Mouse (Mus musculus) erythroblast, embryonic 14.5 days (primary cell): ENCODE measurements around the gene Nras. TPM values are rescaled to one million over a fixed set of nuclear protein-coding genes. Genes with fewer than 3 reads are reported as not detected.

Experiments used
- H3K27me3 ChIP-seq: 2 replicates; pipeline ENCODE4 v1.6.1; 2012; ENCODE audit warnings: inconsistent platforms; ENCODE audit not compliant: control insufficient read depth
- H3K36me3 ChIP-seq: 2 replicates; pipeline ENCODE4 v1.6.1; 2012; ENCODE audit warnings: mild to moderate bottlenecking, inconsistent platforms; ENCODE audit not compliant: control insufficient read depth
- H3K4me1 ChIP-seq: 2 replicates; pipeline ENCODE4 v1.6.1; 2012; ENCODE audit warnings: inconsistent platforms; ENCODE audit not compliant: control insufficient read depth
- H3K4me3 ChIP-seq: replicated peaks from 2 replicates; pipeline ENCODE3; 2012; ENCODE audit warnings: moderate library complexity, mild to moderate bottlenecking, inconsistent platforms
- H3K9me3 ChIP-seq: 2 replicates; pipeline ENCODE4 v1.6.1; 2012; ENCODE audit warnings: low read length, inconsistent platforms, mixed read lengths; ENCODE audit not compliant: control insufficient read depth
- GATA1 ChIP-seq: IDR thresholded peaks from 2 replicates; pipeline ENCODE4 v1.6.1; 2012; ENCODE audit warnings: low read length, inconsistent platforms, mixed read lengths
- TAL1 ChIP-seq: IDR thresholded peaks from 3 replicates; pipeline ENCODE4 v1.6.1; 2012; ENCODE audit warnings: low read length, inconsistent platforms, mixed read lengths
- polyA plus RNA-seq: library from polyadenylated mRNA; stranded (reverse); fragments of >175 nt; gene quantifications from 2 replicates; pipeline ENCODE4 v1.2.3, GENCODE M21; 2012

The Nras gene
- polyA plus RNA-seq, 1 experiment = 0.65 TPM

DNA sequence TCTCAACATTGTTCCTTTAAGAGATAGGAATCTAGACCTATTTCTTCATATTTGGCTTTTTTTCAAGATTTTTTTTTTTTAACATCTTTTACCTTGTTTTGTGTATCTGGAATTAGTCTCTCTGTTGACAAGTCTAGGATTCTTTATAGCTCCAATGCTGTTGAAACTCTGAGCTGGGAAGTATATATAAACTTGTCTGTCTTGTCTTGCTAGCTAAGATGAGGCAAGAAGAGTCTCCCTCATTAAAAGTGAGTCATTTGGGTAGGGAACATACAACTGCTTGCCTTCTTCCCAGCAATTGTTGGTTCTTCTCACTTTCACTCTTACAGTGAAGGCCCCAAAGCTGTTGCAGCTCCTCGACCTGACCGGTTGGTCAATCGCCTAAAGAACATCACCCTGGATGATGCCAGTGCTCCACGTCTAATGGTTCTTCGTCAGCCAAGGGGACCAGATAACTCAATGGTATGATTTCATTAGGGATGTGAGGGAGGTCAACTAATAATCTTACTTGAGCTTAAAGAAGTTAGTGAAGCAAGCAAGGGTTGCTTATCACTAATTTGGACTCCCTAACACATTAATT is 2.0 kb upstream of the Nras start:
- Histone ChIP-seq H3K4me3 (no peak overlapping the region), H3K36me3 (peaks cover 76% of the 10 kb centered on the region), H3K27me3 (no peaks in the 10 kb centered on the region), H3K9me3 (no peaks in the 10 kb centered on the region), H3K4me1 (peaks cover 10% of the 10 kb centered on the region)
- TF ChIP-seq GATA1 (no peak), TAL1 (no peak)

DNA sequence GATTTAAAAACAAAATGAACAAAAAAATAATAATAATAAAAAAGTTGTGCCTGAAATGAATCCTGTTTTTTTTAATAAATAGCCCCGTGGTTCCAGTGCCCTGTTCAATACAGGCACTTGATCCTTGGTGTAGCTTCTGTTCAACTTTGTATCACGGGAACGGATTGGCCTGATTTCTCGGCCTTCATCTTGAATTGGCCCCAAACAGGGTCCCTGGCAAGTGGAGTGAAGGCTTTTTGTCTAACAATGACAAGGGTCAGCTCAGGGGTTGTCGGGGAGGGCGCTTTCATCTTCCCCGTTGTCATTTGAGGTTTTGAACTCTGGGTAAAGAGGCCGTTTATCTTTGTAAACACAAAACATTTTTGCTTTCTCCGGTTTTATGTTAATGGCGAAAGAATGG is 333 bp upstream of the Nras start:
- Histone ChIP-seq H3K9me3 (no peaks in the 10 kb centered on the region), H3K36me3 (peaks cover 76% of the 10 kb centered on the region), H3K27me3 (no peaks in the 10 kb centered on the region), H3K4me1 (peaks cover 10% of the 10 kb centered on the region), H3K4me3 (peak overlapping the region; percentile 86)
- TF ChIP-seq TAL1 = no peak
- TF ChIP-seq GATA1 = no peak

DNA sequence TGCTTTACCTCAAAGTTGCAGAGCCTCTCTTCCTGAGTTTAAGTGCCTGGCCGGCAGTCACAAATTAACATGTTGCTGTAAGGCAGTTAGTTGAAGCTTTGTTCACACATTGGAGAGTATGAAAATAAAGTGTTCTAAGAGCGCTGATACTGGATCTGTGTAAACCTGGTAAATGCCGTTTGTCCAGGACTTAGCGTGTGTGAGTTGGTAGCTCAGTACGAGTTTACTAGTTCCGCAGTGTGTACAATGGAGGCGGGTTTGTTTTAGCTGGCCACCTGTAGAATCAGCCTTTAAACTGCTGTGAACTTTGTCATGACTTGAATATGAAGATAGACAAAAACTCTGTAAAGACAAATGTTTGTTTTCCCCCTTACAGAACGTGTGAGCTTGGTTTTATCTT is 8.8 kb downstream of the Nras start:
- TF ChIP-seq TAL1 (no peak), GATA1 (no peak)
- Histone ChIP-seq H3K9me3 (no peaks in the 10 kb centered on the region), H3K36me3 (peaks cover 72% of the 10 kb centered on the region), H3K4me3 (no peak overlapping the region), H3K4me1 (no peaks in the 10 kb centered on the region), H3K27me3 (no peaks in the 10 kb centered on the region)

DNA sequence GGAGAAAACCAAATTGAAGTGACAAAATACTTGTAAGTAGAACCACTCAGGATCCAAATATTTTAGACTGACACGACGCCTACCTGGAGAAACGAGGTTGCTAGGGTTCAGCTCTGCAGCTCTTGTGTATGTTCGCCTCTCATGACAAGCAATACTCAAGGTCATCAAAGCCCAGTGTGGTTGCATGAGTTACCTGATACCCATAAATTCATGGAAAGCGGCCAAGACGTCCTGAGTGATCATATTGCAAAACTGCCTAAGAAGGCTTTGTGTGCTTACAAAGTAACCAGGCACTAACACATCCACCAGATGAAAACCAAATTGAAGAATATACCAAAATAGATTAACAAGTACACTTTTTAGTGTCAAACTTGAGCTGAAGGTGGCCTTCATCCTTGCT is 10.9 kb downstream of the Nras start:
- no peak for TF ChIP-seq GATA1
- no peak for TF ChIP-seq TAL1
- no peaks in the 10 kb centered on the region for H3K4me1 ChIP-seq
- peaks cover 52% of the 10 kb centered on the region for H3K36me3 ChIP-seq
- H3K4me3 ChIP-seq = no peak overlapping the region
- no peaks in the 10 kb centered on the region for H3K27me3 ChIP-seq
- H3K9me3 ChIP-seq = no peaks in the 10 kb centered on the region

DNA sequence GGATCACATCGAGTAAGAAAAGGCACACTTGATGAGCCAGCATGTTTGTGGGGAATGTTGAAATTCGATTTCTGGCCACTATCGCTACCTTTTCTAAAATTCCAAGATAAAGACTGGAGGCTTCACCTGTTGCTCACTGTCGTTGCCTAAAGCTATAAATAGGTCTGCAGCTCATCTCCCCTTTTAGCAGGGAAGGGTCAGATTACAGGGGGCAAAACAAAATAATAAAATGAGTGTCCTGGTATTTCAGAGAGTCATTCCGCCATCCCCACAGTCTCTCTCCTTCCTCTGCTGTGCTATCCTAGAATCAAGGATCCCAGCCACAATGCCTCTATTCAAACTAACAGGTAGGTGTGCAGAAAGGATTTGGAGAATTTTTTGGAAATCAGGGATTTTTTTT is 15.7 kb downstream of the Nras start, which contains the start of gene Ampd1:
TSS of gene Ampd1 (plus strand) at position 244 of the 400 bp plus-strand sequence.
- Histone ChIP-seq H3K36me3 (peaks cover 7% of the 10 kb centered on the region), H3K27me3 (no peaks in the 10 kb centered on the region), H3K9me3 (no peaks in the 10 kb centered on the region), H3K4me1 (no peaks in the 10 kb centered on the region), H3K4me3 (no peak within 1 kb of the TSS)
- TF ChIP-seq GATA1 (no peak), TAL1 (no peak)

DNA sequence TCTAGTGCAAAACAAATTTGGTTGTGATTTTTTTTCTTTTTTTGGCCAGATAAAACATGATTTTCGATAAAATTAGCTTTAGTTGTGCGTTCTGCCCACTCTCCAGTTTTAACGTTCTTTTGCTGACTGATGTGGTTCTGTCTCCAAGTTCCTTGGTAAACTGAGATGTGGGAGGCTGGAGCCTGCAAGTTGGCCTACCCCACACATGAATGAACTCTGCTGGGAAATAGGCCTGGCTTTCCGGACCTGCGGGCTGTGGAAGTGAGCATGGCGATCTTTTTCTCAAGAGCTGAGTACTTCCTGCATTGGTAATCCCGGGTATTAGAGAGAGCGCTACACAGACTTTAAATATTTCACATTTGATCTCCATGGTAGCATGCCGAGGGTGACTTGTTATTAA is 17.8 kb downstream of the Nras start:
- Histone ChIP-seq H3K4me1 (no peaks in the 10 kb centered on the region), H3K4me3 (no peak overlapping the region), H3K9me3 (no peaks in the 10 kb centered on the region), H3K36me3 (no peaks in the 10 kb centered on the region), H3K27me3 (no peaks in the 10 kb centered on the region)
- TF ChIP-seq GATA1 = no peak
- TF ChIP-seq TAL1 = no peak

DNA sequence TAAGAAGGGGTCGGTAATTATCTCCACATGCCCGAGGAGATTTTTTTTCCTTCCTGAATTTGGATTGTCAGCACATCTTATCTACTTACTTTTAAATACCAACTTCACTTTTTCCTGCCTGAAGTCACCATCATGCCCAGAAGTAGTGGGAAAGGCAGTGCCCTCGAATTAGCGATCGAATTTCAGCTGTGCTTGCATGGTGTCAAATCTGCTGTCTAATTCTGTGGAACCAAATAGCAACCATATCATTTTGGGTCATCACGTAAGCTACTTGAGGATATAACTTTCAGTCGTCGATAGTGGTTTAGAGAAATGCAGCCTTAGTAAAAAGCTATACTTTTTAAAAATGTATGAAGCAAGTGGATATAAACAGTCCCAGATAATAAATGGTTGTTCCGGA is 18.4 kb downstream of the Nras start:
- H3K4me3 ChIP-seq = no peak overlapping the region
- no peaks in the 10 kb centered on the region for H3K9me3 ChIP-seq
- no peaks in the 10 kb centered on the region for H3K27me3 ChIP-seq
- H3K36me3 ChIP-seq = no peaks in the 10 kb centered on the region
- H3K4me1 ChIP-seq = no peaks in the 10 kb centered on the region
- TF ChIP-seq GATA1 (no peak), TAL1 (no peak)

DNA sequence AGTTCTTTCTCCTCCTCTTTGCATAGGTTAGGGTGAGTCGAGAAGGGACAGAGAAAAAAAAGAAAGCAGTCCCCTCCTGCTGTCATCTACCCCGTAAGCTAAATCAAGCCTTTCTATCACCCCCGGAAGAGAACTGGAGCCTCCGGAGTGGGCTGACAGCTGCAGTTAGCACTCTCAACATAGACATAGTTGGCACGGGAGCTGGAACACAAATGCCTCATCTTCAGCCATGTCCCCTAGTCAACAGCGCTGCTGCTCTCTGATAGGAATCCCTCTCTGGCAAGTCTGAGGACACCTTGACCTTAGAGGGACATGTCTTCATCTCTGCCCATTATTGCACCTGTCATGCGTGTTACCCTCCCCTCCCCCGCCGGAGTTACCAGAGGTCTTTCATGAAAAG is 21.2 kb downstream of the Nras start:
- Histone ChIP-seq H3K4me1 (no peaks in the 10 kb centered on the region), H3K9me3 (no peaks in the 10 kb centered on the region), H3K36me3 (no peaks in the 10 kb centered on the region), H3K27me3 (no peaks in the 10 kb centered on the region), H3K4me3 (no peak overlapping the region)
- TF ChIP-seq TAL1 (no peak), GATA1 (no peak)

DNA sequence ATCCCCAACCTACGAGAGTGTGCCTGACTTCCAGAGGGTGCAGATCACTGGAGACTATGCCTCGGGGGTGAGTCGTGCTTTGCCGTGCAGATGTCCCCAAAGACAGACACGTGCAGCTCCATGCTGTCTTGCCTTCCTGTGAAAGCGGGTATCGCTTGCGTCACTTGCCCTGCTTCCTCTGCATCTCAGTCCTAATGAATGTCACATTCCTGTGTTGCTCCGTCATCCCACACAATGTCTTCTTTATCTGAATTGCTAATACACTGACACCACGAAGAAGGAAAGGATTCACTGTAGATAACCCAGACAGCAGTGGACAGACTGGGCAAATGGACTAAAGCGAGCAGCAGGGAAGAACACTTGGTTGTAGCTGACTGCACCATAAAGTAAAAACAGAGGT is 23.0 kb downstream of the Nras start:
- no peaks in the 10 kb centered on the region for H3K4me1 ChIP-seq
- peaks cover 2% of the 10 kb centered on the region; the same call in 1 of the 2 replicates for H3K27me3 ChIP-seq
- TF ChIP-seq GATA1 = no peak
- no peak for TF ChIP-seq TAL1
- H3K9me3 ChIP-seq = no peaks in the 10 kb centered on the region
- no peaks in the 10 kb centered on the region for H3K36me3 ChIP-seq
- no peak overlapping the region for H3K4me3 ChIP-seq
